Mouse (Mus musculus) thymus, adult 2 months (tissue): ENCODE measurements around the gene Tshz2. TPM values are rescaled to one million over a fixed set of nuclear protein-coding genes. Genes with fewer than 3 reads are reported as not detected.

Source experiments
- DNase-seq: peaks from one replicate; pipeline ENCODE4 v3.0.0; 2021
- H3K27ac ChIP-seq: fragments of 200-500 bp; 2 replicates; pipeline ENCODE4 v1.5.1; 2012; ENCODE audit warnings: low read length, control low read depth; ENCODE audit not compliant: control insufficient read depth, insufficient read depth
- H3K27me3 ChIP-seq: fragments of 200-500 bp; 2 replicates; pipeline ENCODE4 v1.6.1; 2012; ENCODE audit warnings: mild to moderate bottlenecking, low read length, moderate library complexity, mixed read lengths; ENCODE audit not compliant: control insufficient read depth, insufficient read depth
- H3K36me3 ChIP-seq: fragments of 200-500 bp; 2 replicates; pipeline ENCODE4 v1.6.1; 2012; ENCODE audit warnings: mild to moderate bottlenecking, low read length, moderate library complexity; ENCODE audit not compliant: control insufficient read depth, insufficient read depth
- H3K4me1 ChIP-seq: fragments of 200-500 bp; replicated peaks from 2 replicates; pipeline ENCODE4 v1.6.1; 2012; ENCODE audit warnings: low read length; ENCODE audit not compliant: control insufficient read depth, insufficient read depth
- H3K4me3 ChIP-seq: fragments of 200-500 bp; 2 replicates; pipeline ENCODE4 v1.5.1; 2012; ENCODE audit warnings: mild to moderate bottlenecking, low read length, control low read depth, moderate library complexity; ENCODE audit not compliant: control insufficient read depth, insufficient read depth
- CTCF ChIP-seq: fragments of 200-500 bp; IDR thresholded peaks from 2 replicates; pipeline ENCODE4 v1.5.1; 2012; ENCODE audit warnings: mild to moderate bottlenecking, control low read depth, low read length, moderate library complexity, borderline replicate concordance; ENCODE audit not compliant: control insufficient read depth, poor library complexity, insufficient read depth; ENCODE audit errors: extremely low read depth
- POLR2A ChIP-seq: fragments of 200-500 bp; IDR thresholded peaks from 2 replicates; pipeline ENCODE4 v1.6.1; 2012; ENCODE audit warnings: mild to moderate bottlenecking, low read length, control low read depth, moderate library complexity; ENCODE audit not compliant: control insufficient read depth, poor library complexity, insufficient read depth; ENCODE audit errors: extremely low read depth
- WGBS: fragments of 180-500 bp; shearing (Covaris S2); methylation state at CpG from one replicate; pipeline ENCODE4 v1.1.7; 2018; 5-methylcytosine and 5-hydroxymethylcytosine counted together
- polyA plus RNA-seq: library from polyadenylated mRNA; depleted of rRNA; stranded (reverse); fragments of >200 nt; gene quantifications from 2 replicates; pipeline ENCODE4 v1.2.3, GENCODE M21; 2012

Gene Tshz2
- polyA plus RNA-seq, 1 experiment, result 2.5 TPM

DNA sequence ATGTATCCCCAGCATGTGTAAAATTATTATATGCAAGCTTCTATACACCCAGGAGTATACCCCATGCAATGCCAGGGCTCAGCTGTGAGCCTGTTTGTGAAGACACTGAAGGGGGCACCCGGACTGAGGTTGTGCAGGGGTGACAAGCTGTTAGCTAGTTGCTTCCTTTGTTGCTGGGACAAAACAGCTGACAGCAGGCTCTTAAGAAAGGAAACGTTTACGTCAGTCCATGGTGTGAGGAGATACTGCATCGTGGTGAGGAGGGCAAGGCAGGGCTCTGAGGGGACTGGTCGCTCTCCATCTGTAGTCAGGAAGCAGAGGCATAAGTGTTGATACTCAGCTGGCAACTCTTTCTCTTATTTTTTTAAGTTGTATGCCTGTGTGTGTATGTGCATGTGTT is 237.7 kb downstream of the Tshz2 start:
- TF ChIP-seq POLR2A (no peak), CTCF (no peak)
- Histone ChIP-seq H3K27me3 (no peaks in the 10 kb centered on the region), H3K4me1 (no peaks in the 10 kb centered on the region), H3K4me3 (no peak overlapping the region), H3K36me3 (no peaks in the 10 kb centered on the region), H3K27ac (no peak overlapping the region)
- WGBS, result 32% methylated on average over 5 of the region's 5 CpGs
- no peak for DNase-seq

- Histone ChIP-seq H3K27me3 (no peaks in the 10 kb centered on the region), H3K36me3 (no peaks in the 10 kb centered on the region), H3K4me1 (no peaks in the 10 kb centered on the region), H3K4me3 (no peak overlapping the region), H3K27ac (no peak overlapping the region)
- TF ChIP-seq CTCF (no peak), POLR2A (no peak)
- no peak for DNase-seq
- 95% methylated on average over 8 of the region's 8 CpGs for WGBS
Measured at GRCm38 (mm10) chr2:169871436-169872060, 238.7 kb downstream of the Tshz2 start.

- no peaks in the 10 kb centered on the region for H3K27me3 ChIP-seq
- 21% methylated on average over 16 of the region's 16 CpGs for WGBS
- no peak overlapping the region for H3K4me3 ChIP-seq
- no peak overlapping the region for H3K27ac ChIP-seq
- no peak for TF ChIP-seq POLR2A
- TF ChIP-seq CTCF, result no peak
- no peak for DNase-seq
- no peaks in the 10 kb centered on the region for H3K36me3 ChIP-seq
- no peaks in the 10 kb centered on the region for H3K4me1 ChIP-seq
Measured at GRCm38 (mm10) chr2:169873442-169873841, 240.6 kb downstream of the Tshz2 start.

GRCm38 (mm10) chr2:169887921-169888320 is 255.1 kb downstream of the Tshz2 start:
- WGBS, result 87% methylated on average over 9 of the region's 9 CpGs
- H3K27ac ChIP-seq, result no peak overlapping the region
- TF ChIP-seq POLR2A, result no peak
- no peak for TF ChIP-seq CTCF
- no peaks in the 10 kb centered on the region for H3K36me3 ChIP-seq
- DNase-seq, result no peak
- H3K27me3 ChIP-seq, result no peaks in the 10 kb centered on the region
- H3K4me1 ChIP-seq, result no peaks in the 10 kb centered on the region
- H3K4me3 ChIP-seq, result no peak overlapping the region

DNA sequence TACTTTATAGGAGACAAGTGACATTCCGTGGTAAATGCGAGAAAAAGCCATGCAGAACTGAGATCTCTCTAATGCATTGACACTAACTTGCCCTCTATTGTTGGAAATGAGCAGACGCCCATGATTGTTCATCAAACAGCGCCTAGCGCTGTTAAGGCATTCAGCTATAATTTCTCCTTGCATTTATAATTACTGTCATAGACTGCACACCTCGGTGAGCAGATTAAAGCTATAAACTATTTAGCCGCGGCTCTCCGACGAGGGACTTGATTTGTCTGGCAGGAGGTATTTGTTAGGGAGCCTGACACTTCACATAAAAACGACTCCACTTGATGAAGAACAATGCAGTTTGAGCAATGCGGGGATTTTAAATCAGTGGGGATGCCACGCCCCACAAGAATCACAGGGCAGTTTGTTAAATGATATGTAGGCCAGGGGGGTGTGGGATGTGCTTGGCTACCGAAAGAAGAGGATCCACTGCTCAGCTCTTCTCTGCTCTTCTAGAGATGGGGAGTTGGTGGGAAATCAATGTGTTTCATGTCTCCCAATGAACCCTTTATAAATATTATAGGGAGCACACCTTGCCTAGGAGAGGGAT is 259.7 kb downstream of the Tshz2 start:
- no peak for TF ChIP-seq POLR2A
- no peaks in the 10 kb centered on the region for H3K4me1 ChIP-seq
- H3K4me3 ChIP-seq, result no peak overlapping the region
- no peaks in the 10 kb centered on the region for H3K27me3 ChIP-seq
- no peaks in the 10 kb centered on the region for H3K36me3 ChIP-seq
- DNase-seq, result no peak
- no peak overlapping the region for H3K27ac ChIP-seq
- WGBS, result 84% methylated on average over 14 of the region's 14 CpGs

GRCm38 (mm10) chr2:169902896-169903295 is 270.1 kb downstream of the Tshz2 start:
- TF ChIP-seq CTCF, result no peak
- no peak for TF ChIP-seq POLR2A
- WGBS, result 92% methylated on average over 7 of the region's 7 CpGs
- H3K36me3 ChIP-seq, result no peaks in the 10 kb centered on the region
- DNase-seq, result no peak
- H3K4me1 ChIP-seq, result no peaks in the 10 kb centered on the region
- H3K27me3 ChIP-seq, result no peaks in the 10 kb centered on the region
- no peak overlapping the region for H3K27ac ChIP-seq
- no peak overlapping the region for H3K4me3 ChIP-seq

GRCm38 (mm10) chr2:169906396-169906795 is 273.6 kb downstream of the Tshz2 start:
- Histone ChIP-seq H3K27ac (no peak overlapping the region), H3K4me1 (no peaks in the 10 kb centered on the region), H3K27me3 (no peaks in the 10 kb centered on the region), H3K36me3 (no peaks in the 10 kb centered on the region), H3K4me3 (no peak overlapping the region)
- DNase-seq, result no peak
- WGBS, result 36% methylated on average over 9 of the region's 9 CpGs
- TF ChIP-seq POLR2A (no peak), CTCF (no peak)
